Mouse (Mus musculus): ENCODE measurements around the gene Olfr937.

Olfr937 gene

GRCm38 (mm10) chr9:39064851-39065250 lies at the start of gene Olfr937:
TSS of gene Olfr937 (minus strand) at chr9:39064951.
- no peak for DNase-seq (ENCODE audit: low spot score in 2 of 2)

- DNase-seq (ENCODE audit: low spot score in 2 of 2), result no peak
Measured at GRCm38 (mm10) chr9:39078787-39079186, 14.0 kb upstream of the Olfr937 start, which contains the start of gene Olfr938. TSS of gene Olfr938 (minus strand) at chr9:39078887.

- DNase-seq (ENCODE audit: low spot score in 2 of 2), result no peak
Measured at GRCm38 (mm10) chr9:39023277-39023676, 41.5 kb downstream of the Olfr937 start, which contains the start of gene Olfr146. TSS of gene Olfr146 (minus strand) at chr9:39023377.

All from urinary bladder, postnatal 4 days (tissue).